Mouse (Mus musculus) bone marrow macrophage, adult 2 months (primary cell): Measurements from ENCODE around the gene Edem3. TPM values are rescaled to one million over a fixed set of nuclear protein-coding genes. Genes with fewer than 3 reads are reported as not detected.

Experiments used
- H3K27ac ChIP-seq: 2 replicates; pipeline ENCODE4 v1.5.1; 2012; ENCODE audit warnings: low read depth, low read length; ENCODE audit not compliant: insufficient read depth
- H3K4me1 ChIP-seq: 2 replicates; pipeline ENCODE4 v1.6.1; 2012; ENCODE audit warnings: low read length; ENCODE audit not compliant: control insufficient read depth, insufficient read depth
- H3K4me3 ChIP-seq: 2 replicates; pipeline ENCODE4 v1.5.1; 2012; ENCODE audit warnings: mild to moderate bottlenecking, low read length, moderate library complexity; ENCODE audit not compliant: insufficient read depth
- CTCF ChIP-seq: IDR thresholded peaks from 2 replicates; pipeline ENCODE4 v1.5.1; 2012; ENCODE audit warnings: low read depth, mild to moderate bottlenecking, low read length, moderate library complexity
- POLR2A ChIP-seq: IDR thresholded peaks from 2 replicates; pipeline ENCODE4 v1.6.1; 2012; ENCODE audit warnings: mild to moderate bottlenecking, low read depth, low read length, borderline replicate concordance
- polyA plus RNA-seq: library from polyadenylated mRNA; stranded (reverse); fragments of >200 nt; gene quantifications from 2 replicates; pipeline ENCODE4 v1.2.4, GENCODE M21; 2012; ENCODE audit not compliant: missing spikeins, insufficient read depth, insufficient read length

The Edem3 gene
- polyA plus RNA-seq, 1 experiment, result 23.3 TPM

DNA sequence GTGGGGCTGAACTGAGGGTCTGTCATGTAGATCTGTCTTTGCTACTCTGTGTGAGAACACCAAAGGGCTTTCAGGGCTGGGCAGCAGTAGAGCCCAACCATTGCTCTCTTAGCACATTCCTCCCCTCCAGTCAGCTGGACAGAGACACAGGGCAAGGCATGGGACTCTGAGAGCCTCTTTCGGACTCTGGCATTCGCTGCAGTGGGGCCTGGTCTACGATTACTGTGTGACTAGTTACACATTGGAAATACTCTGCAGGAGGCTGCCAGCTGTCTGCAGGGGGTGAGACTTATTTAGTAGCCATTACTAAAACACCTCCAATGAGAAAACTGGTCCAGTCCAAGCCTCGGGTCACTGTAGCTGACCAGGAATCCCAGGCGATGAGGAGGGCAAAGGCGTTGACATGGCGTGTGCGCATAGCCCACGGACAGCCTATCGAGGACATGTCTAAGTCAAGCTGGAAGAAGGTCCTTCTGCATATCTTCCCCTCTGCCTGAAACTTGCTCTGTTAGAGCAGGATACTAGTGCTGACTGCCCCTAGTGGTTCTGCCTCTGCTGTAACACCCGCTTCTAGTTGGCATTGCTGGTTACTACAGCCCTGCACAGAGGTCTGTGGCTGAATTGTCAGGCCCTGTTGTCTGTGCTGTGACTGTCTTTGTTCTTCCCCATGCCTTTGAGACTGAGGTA, 39.0 kb upstream of the Edem3 start:
- H3K27ac ChIP-seq, result no peak overlapping the region
- TF ChIP-seq CTCF, result no peak
- no peak for TF ChIP-seq POLR2A
- peaks cover 6% of the 10 kb centered on the region for H3K4me1 ChIP-seq
- H3K4me3 ChIP-seq, result no peak overlapping the region

DNA sequence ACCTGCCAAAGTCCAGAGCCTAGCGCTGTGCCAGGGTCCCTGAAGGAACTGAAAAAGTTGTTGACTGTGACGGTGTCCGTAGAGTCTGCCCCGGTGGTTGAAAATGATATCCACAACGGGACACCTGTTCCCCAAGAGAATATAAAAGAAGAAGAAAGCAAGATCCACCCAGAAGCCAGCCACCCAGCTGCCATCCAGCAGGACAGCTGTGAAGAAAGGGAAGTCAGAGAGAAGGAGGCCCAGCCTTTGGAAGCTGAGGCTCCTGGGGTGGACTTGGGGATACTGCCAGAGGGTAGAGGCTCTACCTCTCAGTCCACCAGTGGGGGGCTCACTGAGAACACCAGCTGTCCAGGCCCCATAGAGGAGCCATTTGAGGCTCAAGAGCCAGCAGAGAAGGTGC, 37.5 kb upstream of the Edem3 start:
- TF ChIP-seq CTCF, result no peak
- no peak for TF ChIP-seq POLR2A
- Histone ChIP-seq H3K4me3 (no peak overlapping the region), H3K4me1 (peaks cover 6% of the 10 kb centered on the region), H3K27ac (no peak overlapping the region)

DNA sequence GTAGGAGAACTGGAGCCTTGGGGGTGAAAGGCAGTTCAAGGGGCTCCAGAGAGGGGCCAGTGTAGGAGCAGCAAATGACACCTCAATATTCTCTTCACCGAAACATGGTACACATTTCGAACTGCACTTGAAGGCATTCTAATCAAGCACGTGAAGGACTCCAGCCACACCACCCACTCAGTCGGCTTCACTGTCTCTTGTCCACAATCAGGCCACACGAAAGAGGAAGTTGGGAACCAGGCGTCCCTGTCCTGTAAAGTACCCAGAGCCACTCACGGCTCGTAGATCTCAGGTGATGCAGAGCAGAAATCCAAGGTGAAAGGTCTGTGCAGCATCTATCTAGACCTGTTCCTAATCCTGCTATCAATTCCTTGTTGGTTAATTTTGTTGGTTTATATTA, 36.6 kb upstream of the Edem3 start:
- Histone ChIP-seq H3K4me3 (no peak overlapping the region), H3K4me1 (peaks cover 6% of the 10 kb centered on the region), H3K27ac (no peak overlapping the region)
- TF ChIP-seq POLR2A, result no peak
- no peak for TF ChIP-seq CTCF

DNA sequence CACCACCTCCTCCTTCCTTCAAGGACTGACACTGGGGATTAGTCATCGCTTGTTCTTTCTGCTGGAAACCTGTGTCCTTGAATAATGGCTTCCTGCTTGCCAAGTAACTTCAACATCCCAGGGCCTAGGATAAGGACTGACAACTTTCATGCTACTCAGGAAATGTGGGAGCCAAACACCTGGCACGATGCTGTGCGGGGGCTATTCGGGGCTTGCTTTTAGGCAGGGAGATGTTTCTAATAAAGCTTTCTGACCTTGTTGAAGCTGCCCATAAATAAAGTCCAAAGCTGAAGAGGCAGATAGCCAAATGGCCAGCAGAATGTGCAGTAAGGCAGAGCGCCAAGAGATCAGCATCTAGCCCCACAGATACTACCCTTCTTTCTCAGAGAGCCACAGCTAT, 35.3 kb upstream of the Edem3 start:
- no peak overlapping the region for H3K4me3 ChIP-seq
- TF ChIP-seq CTCF (no peak), POLR2A (no peak)
- H3K27ac ChIP-seq, result no peak overlapping the region
- peaks cover 6% of the 10 kb centered on the region for H3K4me1 ChIP-seq

DNA sequence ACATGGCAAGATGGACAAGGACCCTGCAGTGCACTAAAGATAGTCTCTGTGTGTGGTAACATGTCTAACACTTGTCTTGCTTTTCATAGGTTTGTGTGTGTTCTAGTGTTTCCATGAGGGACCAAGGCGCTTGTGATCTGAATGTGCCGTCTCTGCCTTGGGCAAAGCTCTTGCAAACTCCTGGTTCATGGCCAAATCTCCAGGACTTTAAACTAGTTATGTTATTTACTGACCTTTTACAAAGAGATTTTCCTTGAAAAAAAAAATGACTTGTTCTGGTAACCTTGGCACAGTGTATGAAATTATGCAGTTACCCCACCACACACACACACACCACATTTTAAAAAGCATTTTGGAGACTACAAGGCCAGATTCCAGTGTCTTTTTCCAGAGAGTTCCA, 34.6 kb upstream of the Edem3 start:
- TF ChIP-seq CTCF, result no peak
- TF ChIP-seq POLR2A, result no peak
- Histone ChIP-seq H3K27ac (no peak overlapping the region), H3K4me1 (peaks cover 6% of the 10 kb centered on the region), H3K4me3 (no peak overlapping the region)

DNA sequence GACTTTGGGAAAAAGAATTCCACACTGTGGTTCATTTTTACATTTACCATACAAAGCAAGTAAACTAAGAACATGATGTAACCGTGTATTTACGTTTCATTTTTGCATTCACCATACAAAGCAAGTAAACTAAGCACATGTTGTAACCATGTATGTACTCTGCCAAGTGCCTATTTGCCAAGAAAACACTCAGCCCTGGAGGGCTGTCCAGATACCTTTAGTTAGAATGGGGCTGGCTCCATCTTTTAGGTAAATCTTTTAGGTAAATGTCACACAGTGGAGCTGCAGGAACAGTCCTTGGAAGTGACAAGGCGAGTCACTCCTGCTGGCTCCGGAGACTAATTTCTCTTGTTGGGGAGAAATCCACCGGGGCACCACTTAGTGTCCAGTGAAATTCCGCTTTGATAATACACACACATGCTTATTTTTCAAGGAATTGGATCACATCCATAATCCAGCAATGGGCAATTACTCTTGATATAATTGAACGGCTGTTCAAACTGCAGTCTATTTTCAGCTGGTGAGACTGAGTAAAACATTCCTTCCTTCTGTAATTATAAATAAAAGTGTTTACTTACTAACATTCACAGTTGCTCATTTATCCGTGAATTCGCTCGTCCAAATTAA, 33.7 kb upstream of the Edem3 start:
- no peak for TF ChIP-seq POLR2A
- TF ChIP-seq CTCF, result no peak
- Histone ChIP-seq H3K4me1 (peaks cover 6% of the 10 kb centered on the region), H3K27ac (no peak overlapping the region), H3K4me3 (no peak overlapping the region)

DNA sequence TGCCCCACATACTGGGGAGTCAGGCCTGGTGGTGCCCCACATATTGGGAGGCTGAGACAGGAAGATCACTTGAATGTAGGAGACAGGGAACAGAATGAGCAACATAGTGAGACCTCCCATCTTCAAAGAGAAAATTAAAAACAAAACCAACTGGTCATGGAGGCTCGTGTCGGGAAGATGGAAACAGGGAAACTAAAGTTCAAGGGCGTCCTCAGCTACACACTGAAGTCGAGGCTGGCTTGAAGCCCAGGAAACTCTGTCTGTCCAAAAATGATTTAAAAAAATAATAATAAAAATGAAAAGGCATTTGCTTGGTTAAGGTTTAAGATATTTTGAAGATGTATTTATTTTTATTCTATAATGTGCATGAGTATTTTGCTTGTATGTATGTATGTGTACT, 31.4 kb upstream of the Edem3 start:
- TF ChIP-seq POLR2A (no peak), CTCF (no peak)
- H3K4me1 ChIP-seq, result no peaks in the 10 kb centered on the region
- no peak overlapping the region for H3K27ac ChIP-seq
- no peak overlapping the region for H3K4me3 ChIP-seq

DNA sequence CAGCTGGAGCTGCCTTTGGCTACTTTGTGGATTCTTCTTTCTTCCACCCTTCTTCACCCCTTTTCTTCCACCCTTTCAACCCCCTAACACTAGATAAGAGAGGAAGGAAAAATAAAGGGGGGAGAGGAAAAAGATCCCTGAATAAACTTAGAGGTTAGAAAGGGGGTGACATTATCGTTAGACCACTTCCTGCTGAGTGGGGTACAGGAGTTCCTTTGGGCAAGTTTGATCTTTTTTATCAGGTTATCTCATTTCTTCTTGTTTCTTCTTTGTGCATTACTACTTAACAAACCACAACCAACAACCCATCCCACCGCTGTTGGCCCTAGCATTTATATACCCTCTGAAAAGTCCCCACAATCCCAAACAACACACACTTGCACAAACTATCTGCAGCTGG, 29.6 kb upstream of the Edem3 start:
- Histone ChIP-seq H3K4me1 (no peaks in the 10 kb centered on the region), H3K27ac (no peak overlapping the region), H3K4me3 (no peak overlapping the region)
- no peak for TF ChIP-seq CTCF
- no peak for TF ChIP-seq POLR2A

DNA sequence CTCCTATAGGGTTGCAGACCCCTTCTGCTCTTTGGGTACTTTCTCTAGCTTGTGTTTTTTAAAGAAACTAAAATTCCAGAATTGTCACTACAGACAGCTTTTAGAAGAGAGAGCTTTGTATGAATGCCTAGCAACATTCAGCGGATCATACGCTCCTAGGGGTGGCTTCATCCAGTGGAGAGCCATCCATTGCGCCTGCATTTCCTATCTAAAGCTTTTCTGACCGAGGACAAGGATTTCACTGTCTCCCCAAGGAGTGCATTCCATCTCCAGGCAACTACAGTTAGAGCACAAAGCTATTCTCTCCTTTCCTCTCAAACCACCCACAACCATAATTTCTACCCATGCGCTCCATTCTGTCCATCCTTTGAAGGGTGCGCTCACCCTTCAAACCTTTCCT, 28.8 kb upstream of the Edem3 start:
- TF ChIP-seq POLR2A, result no peak
- no peak for TF ChIP-seq CTCF
- Histone ChIP-seq H3K27ac (no peak overlapping the region), H3K4me1 (no peaks in the 10 kb centered on the region), H3K4me3 (no peak overlapping the region)

DNA sequence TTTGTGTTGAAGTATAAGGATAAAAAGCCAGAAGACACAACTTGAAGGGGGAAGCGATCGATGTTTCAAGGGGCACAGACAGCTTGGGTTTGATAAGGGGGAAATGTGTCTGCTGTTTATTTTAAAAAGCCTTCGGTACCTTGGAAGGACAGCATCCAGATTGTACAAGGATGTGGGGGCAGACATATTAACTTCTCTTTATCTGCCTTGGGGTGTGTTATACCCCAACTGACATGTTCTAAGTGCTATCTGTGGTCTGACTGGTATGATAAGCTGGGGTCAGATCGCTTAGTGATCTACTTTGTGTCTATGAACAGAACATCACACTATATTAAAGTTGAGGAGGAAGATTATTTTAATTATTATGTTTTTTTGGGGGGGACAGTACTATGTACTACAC, 27.0 kb upstream of the Edem3 start:
- TF ChIP-seq POLR2A (no peak), CTCF (no peak)
- Histone ChIP-seq H3K27ac (no peak overlapping the region), H3K4me3 (no peak overlapping the region), H3K4me1 (no peaks in the 10 kb centered on the region)

DNA sequence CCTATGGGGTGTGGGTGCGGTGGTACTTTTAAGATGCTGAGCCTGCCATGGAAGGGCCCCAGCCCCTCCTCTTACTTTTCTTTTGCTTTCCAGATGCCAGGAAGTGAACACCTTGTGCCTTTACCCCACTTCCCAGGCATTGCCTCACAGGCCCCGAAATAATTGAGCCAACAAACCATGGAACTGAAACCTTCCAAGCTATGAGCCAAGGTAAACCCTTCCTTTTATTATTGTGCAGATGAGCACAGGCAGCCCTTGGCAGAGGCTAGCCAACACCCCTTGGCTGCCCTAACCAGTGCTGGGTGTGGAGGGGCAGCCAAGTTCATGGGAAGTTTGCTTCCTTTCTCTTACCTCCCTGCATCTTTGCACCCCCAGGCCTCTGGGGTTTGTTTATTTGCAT, 18.0 kb upstream of the Edem3 start:
- no peak overlapping the region for H3K27ac ChIP-seq
- TF ChIP-seq CTCF, result no peak
- no peak for TF ChIP-seq POLR2A
- peaks cover 12% of the 10 kb centered on the region for H3K4me1 ChIP-seq
- no peak overlapping the region for H3K4me3 ChIP-seq
